Mouse (Mus musculus) right cerebral cortex, postnatal 4 days (tissue): Measurements from ENCODE around the gene Ogg1.

Source experiments
- DNase-seq: peaks from one replicate; pipeline ENCODE4 v3.0.0-alpha.2; 2022

Gene Ogg1

DNA sequence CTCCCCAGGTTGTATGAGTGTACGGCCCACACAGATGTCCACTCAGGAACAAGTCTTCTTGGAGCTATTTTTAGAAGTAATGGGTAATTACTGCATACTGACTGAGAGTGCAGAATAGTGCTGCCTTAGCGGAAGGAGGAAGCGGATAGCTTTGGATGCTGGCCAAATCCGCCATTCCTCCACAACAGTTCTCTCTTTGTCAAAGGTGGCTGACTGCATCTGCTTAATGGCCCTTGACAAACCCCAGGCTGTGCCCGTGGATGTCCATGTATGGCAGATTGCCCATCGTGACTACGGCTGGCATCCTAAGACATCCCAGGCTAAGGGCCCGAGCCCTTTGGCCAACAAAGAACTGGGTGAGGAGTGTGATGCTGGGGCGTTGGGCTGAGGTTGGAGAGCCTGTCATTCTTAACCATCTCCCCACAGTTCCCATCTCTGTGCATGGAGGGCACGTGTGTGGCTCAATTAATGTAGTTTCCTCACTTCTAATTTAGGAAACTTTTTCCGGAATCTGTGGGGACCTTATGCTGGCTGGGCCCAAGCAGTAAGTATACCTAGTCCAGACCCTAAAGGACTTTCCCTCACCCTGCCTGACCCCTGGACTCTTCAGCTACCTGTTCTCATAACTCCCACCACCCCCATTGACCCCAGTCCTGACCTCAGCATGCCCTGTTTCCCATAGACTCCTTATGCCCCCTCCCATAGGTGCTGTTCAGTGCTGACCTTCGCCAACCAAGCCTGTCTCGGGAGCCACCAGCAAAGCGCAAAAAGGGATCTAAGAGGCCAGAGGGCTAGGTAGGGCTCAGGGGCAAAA lies 6.6 kb downstream of the Ogg1 start:
- DNase-seq = peak; percentile 67

- DNase-seq = no peak
These were observed 7.4 kb downstream of the Ogg1 start for GRCm38 (mm10) chr6:113334216-113334615.

DNA sequence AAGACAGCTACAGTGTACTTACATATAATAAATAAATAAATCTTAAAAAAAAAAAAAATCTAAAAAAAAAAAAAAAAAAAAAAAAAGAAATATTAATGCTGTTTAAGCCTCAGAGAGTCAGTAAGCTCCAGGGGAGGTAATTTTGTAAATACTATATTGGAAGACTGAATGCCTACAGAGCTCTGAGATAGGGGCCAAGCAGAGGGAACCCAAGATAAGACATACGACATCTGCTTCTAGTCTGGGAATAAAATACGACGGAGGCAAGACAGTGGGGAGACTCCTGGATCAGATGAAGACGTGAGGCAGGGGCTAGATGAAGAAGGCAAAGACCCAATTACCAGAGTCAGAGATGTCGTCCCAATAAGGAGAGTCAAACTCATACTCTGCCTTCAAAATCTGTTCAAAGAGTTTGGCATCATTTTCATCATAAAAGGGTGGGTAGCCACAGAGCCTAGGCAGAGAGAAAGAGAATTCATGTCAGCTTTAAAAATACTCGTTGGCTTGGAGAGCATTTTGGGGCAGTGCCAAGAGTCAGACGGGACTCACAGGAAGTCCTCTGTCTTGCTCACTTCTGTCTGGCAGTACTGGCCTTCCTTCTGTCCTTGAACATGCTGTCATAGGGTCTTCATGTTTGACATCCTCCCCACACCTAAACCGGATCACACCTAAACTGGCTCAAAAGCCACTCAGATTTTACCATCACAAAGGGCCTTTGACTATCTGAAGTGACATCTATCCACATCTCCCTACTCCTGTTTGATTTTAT lies 10.3 kb downstream of the Ogg1 start:
- DNase-seq = no peak

GRCm38 (mm10) chr6:113341574-113341973 lies 14.8 kb downstream of the Ogg1 start:
- DNase-seq = no peak

DNA sequence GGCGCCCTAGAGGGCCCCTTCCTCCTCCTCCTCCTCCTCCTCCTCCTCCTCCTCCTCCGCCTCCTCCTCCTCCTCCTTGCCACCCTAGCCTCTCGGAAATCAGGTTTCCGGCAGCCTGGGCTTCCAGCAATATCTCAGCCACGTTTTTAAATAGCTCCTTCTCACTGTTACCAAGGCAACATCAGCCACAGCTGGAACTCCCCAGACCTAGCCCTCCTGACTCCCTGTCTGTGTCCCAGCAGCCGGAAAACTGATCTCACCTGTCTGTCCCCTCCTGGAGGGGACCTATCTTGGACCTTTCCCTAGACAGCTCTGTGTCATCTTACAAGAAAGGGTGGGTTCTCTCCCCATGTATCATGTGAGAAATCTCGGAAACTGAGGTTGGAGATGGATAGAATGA lies 15.5 kb downstream of the Ogg1 start:
- DNase-seq = no peak

- DNase-seq = peak; percentile 70
These were observed 16.7 kb downstream of the Ogg1 start, which contains the start of gene Camk1 for GRCm38 (mm10) chr6:113343177-113344092. Camk1 (minus strand) TSS chr6:113343984.

DNA sequence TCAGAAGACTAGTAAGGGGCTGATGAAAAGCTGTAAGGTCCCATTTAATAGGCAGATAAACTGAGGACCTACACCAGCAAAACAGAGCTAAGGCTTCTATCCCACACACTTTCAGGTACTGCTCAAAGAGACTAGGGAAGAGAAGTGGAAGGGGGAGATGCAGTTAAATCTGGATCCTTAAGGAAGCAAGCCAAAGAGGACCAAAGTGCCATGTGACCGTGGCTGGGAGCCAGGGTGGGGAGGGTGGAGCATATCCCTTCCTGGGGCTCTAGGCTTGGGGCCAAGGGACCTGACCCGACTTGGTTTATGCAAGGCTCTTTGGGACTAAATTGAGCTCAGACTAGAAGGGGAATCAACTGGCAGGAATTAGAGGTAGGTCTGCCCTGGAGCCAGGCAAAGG lies 17.5 kb downstream of the Ogg1 start:
- DNase-seq = peak; percentile 53

GRCm38 (mm10) chr6:113346897-113347296 lies 20.1 kb downstream of the Ogg1 start:
- DNase-seq = no peak

GRCm38 (mm10) chr6:113350538-113350937 lies 23.8 kb downstream of the Ogg1 start:
- DNase-seq = no peak

DNA sequence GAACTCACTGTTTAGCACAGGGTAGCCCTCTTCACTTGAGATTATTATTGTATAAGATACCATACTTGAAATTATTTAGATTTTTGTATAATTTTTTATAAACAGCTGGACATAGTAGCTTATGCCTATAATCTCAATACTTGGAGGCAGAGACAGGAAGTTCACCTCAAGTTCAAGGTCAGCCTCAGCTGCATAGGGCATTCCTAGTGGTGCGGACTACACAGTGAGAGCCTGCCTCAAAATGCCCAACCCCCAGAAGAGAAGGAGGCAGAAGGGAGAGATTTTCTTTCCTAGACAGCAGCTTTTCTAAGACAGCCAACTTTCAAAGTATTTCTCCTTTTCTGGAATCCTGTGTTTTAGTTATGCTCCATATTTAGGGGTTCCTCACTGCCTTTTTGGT lies 24.4 kb downstream of the Ogg1 start:
- no peak for DNase-seq

GRCm38 (mm10) chr6:113351653-113352052 lies 24.9 kb downstream of the Ogg1 start:
- no peak for DNase-seq

- DNase-seq = no peak
These were observed 26.0 kb downstream of the Ogg1 start for GRCm38 (mm10) chr6:113352820-113353219.

DNA sequence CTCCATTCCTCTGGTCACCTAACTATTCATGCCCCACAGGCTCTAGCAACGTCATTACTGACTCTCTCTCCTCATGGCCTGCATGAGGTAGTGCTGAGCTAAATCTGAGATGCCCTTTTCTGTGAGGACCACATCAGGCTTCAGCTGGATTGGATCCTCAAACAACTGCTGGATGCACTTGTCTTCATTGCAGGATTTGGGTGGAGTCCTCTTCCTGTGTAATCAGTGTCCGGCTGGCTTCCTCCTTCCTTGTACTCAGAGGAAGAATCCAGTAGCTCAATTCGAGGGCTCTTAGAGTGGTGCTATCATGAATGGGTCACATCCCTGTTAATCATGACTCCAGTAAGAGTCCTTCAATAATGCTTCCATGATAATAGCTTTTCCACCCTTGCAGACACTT lies 26.9 kb downstream of the Ogg1 start:
- DNase-seq = no peak

DNA sequence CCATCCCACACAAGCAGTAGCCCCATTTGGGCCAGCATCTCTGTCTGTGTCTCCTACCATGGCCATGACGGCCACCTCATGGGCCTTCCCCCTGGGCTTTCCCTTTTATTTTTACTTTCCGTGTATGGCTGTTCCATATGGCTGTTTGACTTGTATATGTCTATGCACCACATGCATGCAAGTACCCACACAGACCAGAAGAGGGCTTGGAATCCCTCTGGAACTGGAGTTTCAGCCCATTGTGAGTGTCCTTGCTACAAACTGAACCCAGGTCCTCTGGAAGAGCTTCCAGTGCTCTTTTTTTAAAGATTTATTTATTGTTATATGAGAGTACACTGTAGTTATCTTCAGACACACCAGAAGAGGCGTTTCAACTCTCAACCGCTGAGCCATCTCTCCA lies 34.7 kb downstream of the Ogg1 start:
- DNase-seq = no peak

DNA sequence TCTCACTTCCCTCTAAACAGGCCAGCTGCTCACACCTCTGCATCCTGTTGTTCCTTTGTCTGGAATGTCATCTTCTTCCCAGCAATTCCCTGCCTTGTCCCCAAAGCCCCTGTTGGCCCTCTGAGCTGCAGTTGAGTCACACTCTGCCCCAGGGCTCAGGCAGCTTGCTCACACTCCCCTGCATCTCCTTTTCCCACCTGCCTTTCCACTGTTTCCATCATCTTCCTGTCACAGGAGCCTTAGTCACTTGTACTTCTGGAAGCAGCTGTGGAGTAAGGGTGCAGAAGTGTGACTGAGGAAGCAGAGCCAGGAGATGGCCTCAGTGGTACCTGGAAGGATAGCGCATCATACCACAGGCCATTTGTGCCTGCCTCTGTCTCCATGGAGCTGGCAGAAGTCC lies 35.5 kb downstream of the Ogg1 start:
- no peak for DNase-seq

- DNase-seq = no peak
These were observed 37.9 kb downstream of the Ogg1 start for GRCm38 (mm10) chr6:113364518-113365135.

DNA sequence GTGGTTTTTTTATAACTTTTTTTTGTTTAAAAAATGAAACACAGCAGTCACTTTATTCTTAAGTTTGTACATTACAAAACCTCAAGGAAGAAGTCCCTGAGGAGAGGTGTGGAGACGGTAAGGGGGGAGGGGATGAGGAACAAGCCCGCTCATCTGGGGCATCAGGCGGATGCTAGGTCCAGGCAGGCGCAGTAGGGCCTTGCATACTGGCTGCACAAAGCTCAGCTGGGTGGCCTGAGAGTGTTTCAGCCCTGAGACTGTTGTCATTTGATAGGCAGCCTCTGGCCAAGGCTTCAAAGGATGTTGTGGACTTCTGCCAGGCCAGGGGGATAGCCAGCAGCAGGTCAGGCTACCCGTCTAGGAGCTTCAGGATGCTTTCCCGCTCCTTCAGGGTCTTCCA lies 39.9 kb downstream of the Ogg1 start:
- DNase-seq = no peak

GRCm38 (mm10) chr6:113367574-113367973 lies 40.8 kb downstream of the Ogg1 start:
- DNase-seq = no peak

- DNase-seq = no peak
These were observed 41.4 kb downstream of the Ogg1 start for GRCm38 (mm10) chr6:113368124-113368523.

GRCm38 (mm10) chr6:113368577-113368976 lies 41.8 kb downstream of the Ogg1 start:
- DNase-seq = no peak

DNA sequence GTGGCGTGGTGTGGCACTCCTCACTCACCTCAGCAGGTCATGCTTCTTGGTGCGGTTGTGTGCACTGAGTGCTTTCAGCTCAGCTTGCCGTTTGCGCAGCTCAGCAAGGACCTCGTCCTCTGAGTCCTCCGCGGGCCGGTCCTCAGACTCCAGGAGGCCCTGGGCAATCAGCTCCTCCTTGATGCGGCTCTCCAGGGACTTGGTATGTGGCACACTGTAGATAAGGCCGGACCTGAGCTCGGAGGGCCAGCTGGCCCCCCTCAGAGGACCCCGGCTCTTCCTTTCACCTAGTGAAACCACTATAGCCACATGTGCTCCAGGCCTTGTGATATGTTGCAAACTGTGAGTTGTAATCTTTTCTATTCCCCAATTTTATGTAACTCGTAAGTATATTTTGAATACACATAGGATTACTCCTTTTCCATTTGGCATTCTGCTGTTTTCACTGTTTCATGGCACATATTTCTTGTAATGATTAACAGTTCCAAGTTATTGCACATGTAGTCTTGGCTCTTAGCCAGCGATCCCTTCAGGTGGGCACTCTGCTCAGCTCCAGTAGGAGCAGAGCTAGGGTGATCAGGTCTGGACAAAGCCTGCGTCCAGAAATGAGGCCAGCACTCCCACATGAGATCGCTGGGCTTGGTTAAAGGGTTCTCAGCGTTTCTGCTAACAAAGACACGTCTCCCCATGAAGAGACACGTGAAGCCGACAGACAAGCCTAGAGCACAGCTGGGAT lies 43.6 kb downstream of the Ogg1 start:
- DNase-seq = no peak

DNA sequence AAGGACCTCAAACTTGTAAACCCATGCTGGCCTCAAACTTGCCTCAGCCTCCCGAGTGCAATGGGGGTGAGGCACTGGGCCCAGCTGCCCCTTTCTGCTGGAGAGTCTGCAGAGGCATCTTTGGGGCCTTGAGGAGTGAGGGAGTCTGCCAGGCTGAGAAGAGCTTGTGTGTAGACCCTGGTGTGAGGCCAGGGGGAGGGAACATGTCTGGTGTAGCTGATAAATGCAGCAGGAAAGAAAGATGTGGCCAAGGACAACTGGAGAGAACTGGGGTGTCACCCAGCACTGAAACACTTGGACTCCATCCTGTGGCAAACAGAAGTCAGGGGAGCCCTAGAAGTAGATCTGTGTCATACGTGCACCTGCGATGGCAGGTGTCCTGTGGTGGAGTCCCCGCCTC lies 46.7 kb downstream of the Ogg1 start:
- no peak for DNase-seq
